In genomic region chr5:124930603-124931002, GRCm38 (mm10) we compare ENCODE assay signal across 10 mouse cellular contexts.
DNase-seq lines count a peak whose midpoint lies in the region; ATAC-seq lines count a peak whose summit lies in the region.
"Had no signal": no experiment of that assay in that cellular context is flagged by ENCODE, and none has a peak within 500 bp of the region (broad histone marks: within the 10 kb centered on the region; RNA-seq: fewer than 3 reads in every experiment).

No protein-coding gene starts in this region.

- H3K36me3 ChIP-seq in embryonic facial prominence, embryonic 12.5 days: no peaks in the 10 kb centered on the region
- H3K36me3 ChIP-seq in forebrain, embryonic 11.5 days (ENCODE audit: control insufficient read depth, insufficient read depth, low read length): no peaks in the 10 kb centered on the region
- no peaks in the 10 kb centered on the region for H3K36me3 ChIP-seq in hindbrain, embryonic 13.5 days
- no peaks in the 10 kb centered on the region for H3K36me3 ChIP-seq in limb, embryonic 15.5 days

- intact Hi-C loops in left cerebral cortex, postnatal 36 days (cut with DNase I): loop anchor here (5.0 kb wide), 1 partner anchor 92 kb away; no protein-coding TSS in a partner anchor

- 0 out of 2 replicates have a peak overlapping the region, but pooled peaks have one; percentile 8 for H3K9ac ChIP-seq in embryonic facial prominence, embryonic 12.5 days
- H3K9ac ChIP-seq in forebrain, embryonic 11.5 days (ENCODE audit: low read length): peak overlapping the region; percentile 45; the same call in 1 of the 2 replicates
- H3K9ac ChIP-seq in hindbrain, embryonic 13.5 days: peak overlapping the region; percentile 25; the same call in 1 of the 2 replicates
- no peak overlapping the region for H3K9ac ChIP-seq in limb, embryonic 15.5 days
- H3K9ac ChIP-seq: liver, postnatal 0 days had no signal

- 0 out of 2 replicates have a peak, but pooled peaks have one; percentile 58 for ATAC-seq in embryonic facial prominence, embryonic 12.5 days (ENCODE audit: insufficient number of reproducible peaks, insufficient read depth, low FRiP score, low TSS enrichment)
- peak; percentile 6; the same call in 1 of the 2 replicates for ATAC-seq in forebrain, embryonic 11.5 days (replicated peaks; ENCODE audit: low FRiP score)
- 0 out of 2 replicates have a peak, but pooled peaks have one; percentile 59 for ATAC-seq in hindbrain, embryonic 13.5 days (ENCODE audit: low FRiP score)
- no peak for ATAC-seq in limb, embryonic 15.5 days (ENCODE audit: insufficient number of reproducible peaks, low FRiP score, low TSS enrichment, low read depth)
- no peak for ATAC-seq in monocyte, adult 5-6 weeks (replicated peaks; ENCODE audit: insufficient number of reproducible peaks, low FRiP score, low TSS enrichment, poor library complexity, severe bottlenecking)
- ATAC-seq: intestine, embryonic 16.5 days; liver, postnatal 0 days had no signal

- 32% methylated on average over 9 of the region's 9 CpGs for WGBS in embryonic facial prominence, embryonic 12.5 days
- 6% methylated on average over 9 of the region's 9 CpGs for WGBS in forebrain, embryonic 11.5 days
- WGBS in hindbrain, embryonic 13.5 days: 29% methylated on average over 8 of the region's 9 CpGs
- WGBS in limb, embryonic 15.5 days: 29% methylated on average over 9 of the region's 9 CpGs

- H3K27me3 ChIP-seq in embryonic facial prominence, embryonic 12.5 days: no peaks in the 10 kb centered on the region
- no peaks in the 10 kb centered on the region for H3K27me3 ChIP-seq in forebrain, embryonic 11.5 days (ENCODE audit: control insufficient read depth, insufficient read depth, low read length)
- H3K27me3 ChIP-seq in hindbrain, embryonic 13.5 days: no peaks in the 10 kb centered on the region
- no peaks in the 10 kb centered on the region for H3K27me3 ChIP-seq in limb, embryonic 15.5 days

- no peak overlapping the region for H3K4me2 ChIP-seq in embryonic facial prominence, embryonic 12.5 days (replicated peaks)
- peak overlapping the region; percentile 24; the same call in 1 of the 2 replicates for H3K4me2 ChIP-seq in forebrain, embryonic 11.5 days (ENCODE audit: low read depth, low read length, severe bottlenecking)
- H3K4me2 ChIP-seq in hindbrain, embryonic 13.5 days: no peak overlapping the region
- no peak overlapping the region for H3K4me2 ChIP-seq in limb, embryonic 15.5 days

- no peak overlapping the region for H3K4me3 ChIP-seq in embryonic facial prominence, embryonic 12.5 days
- H3K4me3 ChIP-seq in forebrain, embryonic 11.5 days (ENCODE audit: low read depth, low read length): no peak overlapping the region
- H3K4me3 ChIP-seq in hindbrain, embryonic 13.5 days: no peak overlapping the region
- no peak overlapping the region for H3K4me3 ChIP-seq in limb, embryonic 15.5 days

- no peaks in the 10 kb centered on the region for H3K9me3 ChIP-seq in embryonic facial prominence, embryonic 12.5 days
- no peaks in the 10 kb centered on the region for H3K9me3 ChIP-seq in forebrain, embryonic 11.5 days (ENCODE audit: control insufficient read depth, low read length)
- no peaks in the 10 kb centered on the region for H3K9me3 ChIP-seq in hindbrain, embryonic 13.5 days
- H3K9me3 ChIP-seq in limb, embryonic 15.5 days: no peaks in the 10 kb centered on the region

- DNase-seq in forebrain, embryonic 11.5 days (ENCODE audit: low spot score): no peak
- DNase-seq in gastrocnemius, postnatal 10 days: no peak
- no peak for DNase-seq in left cerebral cortex, postnatal 36 days (ENCODE audit: low spot score in 2 of 2)
- no peak for DNase-seq in embryo, embryonic 11 days
- DNase-seq: liver, postnatal 0 days had no signal

- peaks cover 17% of the 10 kb centered on the region for H3K4me1 ChIP-seq in embryonic facial prominence, embryonic 12.5 days
- H3K4me1 ChIP-seq in forebrain, embryonic 11.5 days (replicated peaks; ENCODE audit: control insufficient read depth, insufficient read depth, low read length): peaks cover 10% of the 10 kb centered on the region
- peaks cover 25% of the 10 kb centered on the region for H3K4me1 ChIP-seq in hindbrain, embryonic 13.5 days (replicated peaks)
- peaks cover 31% of the 10 kb centered on the region for H3K4me1 ChIP-seq in limb, embryonic 15.5 days

- peak overlapping the region; percentile 73 for H3K27ac ChIP-seq in embryonic facial prominence, embryonic 12.5 days
- H3K27ac ChIP-seq in forebrain, embryonic 11.5 days (ENCODE audit: low read depth, low read length): peak overlapping the region; percentile 70
- peak overlapping the region; percentile 58 for H3K27ac ChIP-seq in hindbrain, embryonic 13.5 days
- peak overlapping the region; percentile 72 for H3K27ac ChIP-seq in limb, embryonic 15.5 days

Comparison
In these comparisons a context has a peak if more than half of its experiments do, and no peak if none do; other contexts are left out.
1. ATAC-seq: peak in embryonic facial prominence, embryonic 12.5 days (single experiment), forebrain, embryonic 11.5 days (single experiment) and hindbrain, embryonic 13.5 days (single experiment); none in limb, embryonic 15.5 days (single experiment) and monocyte, adult 5-6 weeks (single experiment).
2. Peak in every context shown above with its lines, with median percentiles within 50 percentile points of each other: H3K27ac ChIP-seq.